Mouse (Mus musculus) left cerebral cortex, postnatal 25 days (tissue): ENCODE measurements at regions not wholly inside any gene's neighbourhood (a gene's known extent, or its start where the extent isn't known, plus 50 kb on each side); places are given as distances from the start of the nearest gene placed in this dataset.

Experiments used
- DNase-seq, 2 experiments: peaks; one replicate each; pipeline ENCODE4 v3.0.0; 2022; ENCODE audit warnings: low spot score in 2 of 2, mixed read lengths in 1 of 2
- intact Hi-C: fragments of 180-260 bp; cut with DNase I; formaldehyde crosslinking; loops from one replicate; pipeline ENCODE4 v1.15.1; 2025

DNA sequence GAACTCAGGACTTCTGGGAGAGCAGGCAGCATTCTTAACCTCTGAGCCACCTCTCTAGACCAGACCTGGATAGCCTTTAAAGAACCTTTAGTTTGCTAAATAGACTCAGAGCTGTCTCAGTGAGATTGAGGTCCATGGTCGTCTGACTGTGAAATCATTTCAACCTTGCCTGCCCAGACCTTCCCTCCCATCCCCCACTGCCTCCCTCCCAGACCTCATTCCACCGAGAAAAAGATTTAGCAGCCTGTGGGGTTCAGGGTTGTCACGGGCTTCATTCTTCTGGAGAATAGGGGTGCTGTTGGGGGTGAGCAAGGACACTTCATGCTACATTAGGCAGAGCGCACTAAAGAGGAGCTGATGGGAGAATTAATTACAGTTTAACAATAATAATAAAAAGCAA lies 126.7 kb upstream of the Neo1 start:
- intact Hi-C loops, result no loop called here
- no peak for DNase-seq

DNA sequence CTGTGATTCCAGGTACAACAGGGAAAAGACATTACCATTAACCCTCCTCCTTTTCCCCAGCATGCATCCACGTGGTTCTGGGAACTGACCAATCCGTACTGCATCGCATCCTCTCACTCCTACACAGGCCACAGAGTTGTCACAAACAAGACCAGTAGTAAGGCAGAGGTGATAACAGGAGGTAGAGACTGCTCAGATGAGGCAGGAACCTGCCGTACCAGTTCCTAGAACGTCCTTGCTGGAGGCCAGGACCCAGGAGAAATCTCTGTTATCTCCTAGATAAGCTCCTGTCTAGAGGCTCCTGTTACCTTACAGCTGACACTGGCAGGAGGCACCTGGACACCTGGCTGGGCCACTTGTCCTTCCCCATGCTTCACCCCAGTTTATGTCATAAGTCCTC lies 121.4 kb upstream of the Neo1 start:
- intact Hi-C loops, result no loop called here
- DNase-seq, result no peak

GRCm38 (mm10) chr9:59153945-59154344 lies 117.7 kb upstream of the Neo1 start:
- no peak for DNase-seq
- intact Hi-C loops, result no loop called here

GRCm38 (mm10) chr9:59153126-59153525 lies 116.9 kb upstream of the Neo1 start:
- no peak for DNase-seq
- intact Hi-C loops, result no loop called here

- intact Hi-C loops, result no loop called here
- no peak for DNase-seq
Measured at GRCm38 (mm10) chr9:59144256-59144800, 108.1 kb upstream of the Neo1 start.

DNA sequence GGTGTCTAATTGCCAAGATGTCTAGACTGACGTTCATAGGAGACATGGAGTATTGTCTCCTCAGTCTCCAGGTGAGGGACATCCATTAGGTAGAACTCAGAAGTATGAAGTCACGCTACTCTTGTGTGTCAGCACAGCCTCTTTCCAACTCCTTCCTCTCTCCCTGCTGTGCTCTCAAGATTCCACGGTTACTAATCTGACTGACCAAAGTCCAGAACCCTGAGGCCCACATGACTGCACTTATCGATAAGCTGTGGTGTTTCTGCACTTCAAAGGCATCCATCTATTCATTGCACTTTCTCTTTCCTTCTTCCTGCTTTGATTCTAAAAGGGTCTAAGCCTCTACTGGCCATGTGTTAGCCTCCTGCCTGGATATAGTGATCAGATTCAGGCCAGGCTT lies 107.4 kb upstream of the Neo1 start:
- DNase-seq, result no peak
- intact Hi-C loops, result no loop called here

DNA sequence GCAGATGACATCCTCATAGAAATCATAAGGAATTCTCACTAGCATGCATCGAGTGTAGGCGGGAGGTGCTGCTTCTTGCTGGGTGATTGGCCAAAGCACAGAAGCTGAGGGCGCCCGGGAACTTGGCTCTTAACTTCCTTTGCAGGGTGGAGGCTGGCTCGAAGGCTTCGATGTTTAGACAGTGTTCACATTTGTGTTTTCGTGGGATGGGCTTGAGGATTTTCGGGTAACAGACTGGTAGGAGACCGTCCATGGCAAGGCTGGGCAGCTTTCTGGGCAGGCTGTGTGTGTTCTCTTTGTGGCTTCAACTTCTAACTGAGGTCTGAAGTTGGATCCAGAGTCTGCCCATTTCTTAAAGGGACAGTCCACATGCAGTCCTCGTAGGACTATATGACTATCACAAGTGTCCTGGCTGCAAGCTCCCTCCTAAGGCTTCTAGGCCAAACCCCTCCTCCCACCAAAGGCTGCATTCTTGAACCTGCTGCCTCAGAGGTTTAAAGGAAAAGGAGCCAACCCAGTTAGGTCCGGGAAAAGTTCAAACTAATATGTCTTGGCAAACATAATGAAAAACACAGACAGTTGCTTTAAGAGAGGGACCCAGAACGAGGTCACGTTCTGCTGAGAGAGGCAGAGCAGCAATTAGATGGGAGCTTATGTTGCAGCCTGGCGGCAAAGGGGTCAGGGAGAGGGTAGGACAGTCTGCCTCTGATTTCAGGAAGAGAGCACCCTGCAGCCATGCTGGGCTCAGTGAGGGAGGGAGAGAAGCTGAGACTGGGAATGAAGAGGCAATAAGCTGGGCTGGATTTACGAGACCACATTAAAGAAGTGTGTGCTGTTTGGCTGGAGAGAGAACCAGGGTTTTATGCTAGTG lies 98.2 kb upstream of the Neo1 start:
- intact Hi-C loops, result loop anchor here (1.0 kb wide), 1 partner anchor 63 kb away; no protein-coding TSS in a partner anchor

GRCm38 (mm10) chr9:59129699-59130340 lies 93.6 kb upstream of the Neo1 start:
- intact Hi-C loops, result no loop called here
- no peak for DNase-seq

More for the DNA sequence above, 98.2 kb upstream of the Neo1 start:
- DNase-seq, result peak; percentile 27 to 74

GRCm38 (mm10) chr9:59129252-59129651 lies 93.0 kb upstream of the Neo1 start:
- no peak for DNase-seq
- intact Hi-C loops, result no loop called here

- intact Hi-C loops, result no loop called here
- no peak for DNase-seq
Measured at GRCm38 (mm10) chr9:59128023-59128422, 91.8 kb upstream of the Neo1 start.

DNA sequence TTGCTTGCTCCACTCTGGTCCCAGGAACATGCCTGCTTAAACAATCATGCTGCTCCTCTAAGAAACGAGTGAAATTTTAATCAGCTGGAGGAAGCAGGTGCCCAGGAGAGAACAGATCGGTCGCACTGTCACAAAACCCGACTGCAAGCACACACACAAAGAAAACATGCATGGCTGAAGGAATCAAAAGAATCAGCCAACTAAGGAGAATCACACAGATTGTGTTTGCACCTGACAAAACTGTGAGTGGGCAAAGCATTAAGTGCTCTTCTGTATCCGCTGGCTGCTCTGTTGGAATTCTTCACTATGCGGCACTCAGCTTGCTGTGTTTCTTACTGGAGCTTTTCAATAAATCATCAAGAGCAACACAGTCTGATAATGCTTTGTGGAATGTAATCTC lies 89.6 kb upstream of the Neo1 start:
- intact Hi-C loops, result no loop called here
- DNase-seq, result no peak

- intact Hi-C loops, result loop anchor here (5.0 kb wide), 1 partner anchor 79 kb away; the partner anchor contains the start of gene Neo1
- DNase-seq, result peak; percentile 35 to 74
Measured at GRCm38 (mm10) chr9:59116561-59116960, 80.3 kb upstream of the Neo1 start.

DNA sequence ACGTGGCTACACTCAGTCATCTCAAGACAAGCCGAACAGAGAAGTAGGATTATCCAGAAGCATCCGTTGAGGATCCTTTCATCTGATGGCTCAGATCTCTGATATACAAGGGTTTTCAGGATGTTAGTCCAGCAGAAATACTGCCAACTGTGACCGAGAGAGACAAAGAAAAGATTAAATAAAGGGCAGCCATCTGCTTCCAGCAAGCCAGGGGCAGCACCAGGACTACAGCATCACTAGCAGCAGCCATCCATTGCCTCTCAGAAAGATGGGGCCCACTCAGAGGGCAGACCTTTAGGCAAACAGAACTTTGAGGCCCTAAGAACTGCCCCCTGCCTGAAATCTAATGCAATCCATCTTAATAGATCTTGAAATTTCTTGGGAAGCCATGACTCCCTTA lies 77.6 kb upstream of the Neo1 start:
- no peak for DNase-seq
- intact Hi-C loops, result no loop called here

- intact Hi-C loops, result no loop called here
Measured at GRCm38 (mm10) chr9:59099738-59100137, 63.5 kb upstream of the Neo1 start.

GRCm38 (mm10) chr9:59097564-59097963 lies 61.3 kb upstream of the Neo1 start:
- intact Hi-C loops, result no loop called here
- DNase-seq, result peak in 1 of 2 experiments; percentile 12

More at GRCm38 (mm10) chr9:59099738-59100137, 63.5 kb upstream of the Neo1 start:
- DNase-seq, result no peak

DNA sequence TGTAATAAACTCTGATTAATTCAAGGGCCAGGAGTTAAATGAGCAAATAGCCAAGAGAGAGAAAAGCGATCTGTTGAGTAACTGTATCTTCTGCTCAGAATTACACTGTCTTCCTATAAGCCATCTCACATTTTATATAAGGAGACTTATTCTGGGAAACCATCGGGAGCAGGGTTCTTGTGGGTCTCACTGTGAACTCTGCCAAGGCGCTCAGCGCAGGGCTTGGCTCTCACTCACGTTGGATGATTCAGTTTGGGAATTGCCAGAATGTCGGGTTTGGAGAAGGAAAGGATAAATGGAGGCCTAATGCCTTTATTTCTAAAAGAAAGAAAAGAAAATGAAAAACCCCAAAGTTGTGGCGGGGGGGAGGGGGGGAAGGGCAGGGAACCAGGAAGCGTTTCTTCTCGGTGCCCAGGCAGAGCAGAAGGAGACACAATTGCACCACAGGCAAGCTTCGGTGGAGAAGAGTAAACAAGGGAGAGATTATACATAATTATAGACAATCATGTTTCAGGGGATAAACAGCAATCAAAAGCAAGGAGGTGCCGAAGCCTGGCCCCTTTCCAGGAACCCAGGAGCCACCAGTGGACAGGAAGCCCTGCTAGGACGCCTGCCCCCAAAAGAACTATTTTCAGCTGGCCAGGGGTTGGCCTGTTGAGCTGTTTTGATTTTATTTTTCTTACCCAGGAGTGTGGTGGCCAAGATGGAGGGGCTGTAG lies 60.5 kb upstream of the Neo1 start:
- peak; percentile 18 to 84 for DNase-seq
- intact Hi-C loops, result loop anchor here (1.0 kb wide), 1 partner anchor 60 kb away; the partner anchor contains the start of gene Neo1

DNA sequence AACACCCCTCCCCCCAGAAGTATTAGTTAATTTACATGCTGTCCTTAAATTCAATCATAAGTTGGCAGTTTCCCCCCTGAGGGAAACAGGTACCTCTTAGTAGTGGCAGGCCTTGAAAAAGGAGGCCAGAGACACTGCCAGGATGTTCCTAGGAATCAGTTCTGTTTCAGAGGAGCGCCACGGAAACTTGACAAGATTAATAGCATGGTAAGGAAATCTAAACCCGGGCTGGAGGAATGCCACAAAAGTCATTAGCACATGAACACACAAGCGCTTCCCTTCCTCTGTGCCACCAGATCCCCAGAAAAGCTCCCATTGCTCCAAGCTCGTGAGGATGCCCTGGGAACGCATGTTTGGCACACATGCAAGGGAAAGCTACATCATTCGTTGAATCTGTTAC lies 59.4 kb upstream of the Neo1 start:
- DNase-seq, result no peak
- intact Hi-C loops, result loop anchor here (1.0 kb wide), 1 partner anchor 59 kb away; the partner anchor contains the start of gene Neo1

- DNase-seq, result no peak
- intact Hi-C loops, result no loop called here
Measured at GRCm38 (mm10) chr9:59094106-59094505, 57.9 kb upstream of the Neo1 start.

DNA sequence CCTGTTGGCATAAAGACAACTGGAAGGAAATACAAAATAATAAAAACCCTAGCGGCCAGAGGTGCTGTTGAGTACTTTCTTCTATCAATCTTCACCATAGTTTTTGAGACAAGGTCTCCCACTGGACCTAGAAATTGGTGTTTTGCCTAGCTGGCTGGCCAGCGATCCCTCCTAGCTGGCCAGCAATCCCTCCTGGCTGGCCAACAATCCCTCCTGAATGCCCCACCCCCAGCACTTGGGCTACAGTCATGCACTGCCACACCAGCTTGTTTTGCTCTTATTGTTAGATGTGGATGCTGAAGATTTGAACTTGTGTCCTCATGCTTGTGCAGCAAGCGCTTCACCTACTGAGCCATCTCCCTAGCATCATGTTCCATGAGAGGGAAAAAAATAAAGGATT lies 54.9 kb upstream of the Neo1 start:
- DNase-seq, result no peak
- intact Hi-C loops, result no loop called here

DNA sequence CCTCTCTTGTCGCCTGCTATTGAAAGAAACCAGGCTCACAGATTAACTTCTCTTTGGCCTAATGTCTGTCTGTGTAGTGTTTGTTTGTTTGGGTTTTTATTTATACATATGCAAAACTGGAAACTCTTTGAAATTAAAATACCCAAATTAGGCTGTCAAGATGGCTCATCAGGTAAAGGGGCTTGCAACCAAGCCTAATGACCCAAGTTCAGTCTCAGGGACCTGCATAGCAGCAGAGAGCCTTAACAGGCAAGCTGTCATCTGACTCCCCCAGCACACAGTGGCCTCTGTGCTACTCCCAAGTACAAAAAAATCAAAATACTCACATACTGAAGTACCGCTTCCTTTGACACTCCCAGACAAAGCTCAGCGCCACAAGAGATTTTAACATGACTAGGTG lies 51.5 kb upstream of the Neo1 start:
- DNase-seq, result no peak
- intact Hi-C loops, result no loop called here
